Mouse (Mus musculus) layer of hippocampus, adult 8-10 months (tissue): ENCODE data around the gene Tcf12. TPM values are rescaled to one million over a fixed set of nuclear protein-coding genes. Genes with fewer than 3 reads are reported as not detected.

ENCODE experiments used
- DNase-seq, 2 experiments: peaks; one replicate each; pipeline ENCODE4 v3.0.0; 2022; ENCODE audit warnings: low spot score in 2 of 2
- total RNA-seq, 4 experiments: library from RNA; stranded (reverse); gene quantifications; 2 replicates each; pipeline ENCODE4 v1.2.4; 2022

Tcf12 gene
- total RNA-seq = 10 to 100 TPM; 54.6 to 66.6 (median 58.7) TPM

GRCm38 (mm10) chr9:72111622-72112550, at the start of gene Tcf12:
TSS of gene Tcf12 (minus strand) at chr9:72111871.
- DNase-seq = peak; percentile 67 to 80

GRCm38 (mm10) chr9:72158392-72158791, 46.7 kb upstream of the Tcf12 start:
- no peak for DNase-seq

DNA sequence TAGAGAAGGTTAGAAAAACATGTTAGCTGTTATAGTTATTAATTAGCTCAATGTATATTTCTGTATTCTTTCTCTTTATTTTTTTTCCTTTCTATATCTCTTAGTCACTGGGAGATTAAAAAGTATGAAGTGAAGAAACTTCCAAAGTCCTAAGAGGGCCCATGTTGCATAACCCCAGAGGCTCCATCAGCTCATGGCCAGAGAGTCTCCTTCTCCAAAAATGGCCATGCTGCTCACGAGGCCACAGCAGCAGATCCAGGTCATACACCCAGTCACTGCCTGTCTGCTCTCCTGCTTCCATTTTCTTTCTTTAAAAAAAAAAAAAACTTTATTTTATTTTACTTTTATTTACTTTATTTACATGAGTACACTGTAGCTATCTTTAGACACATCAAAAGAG, 45.4 kb upstream of the Tcf12 start:
- no peak for DNase-seq

DNA sequence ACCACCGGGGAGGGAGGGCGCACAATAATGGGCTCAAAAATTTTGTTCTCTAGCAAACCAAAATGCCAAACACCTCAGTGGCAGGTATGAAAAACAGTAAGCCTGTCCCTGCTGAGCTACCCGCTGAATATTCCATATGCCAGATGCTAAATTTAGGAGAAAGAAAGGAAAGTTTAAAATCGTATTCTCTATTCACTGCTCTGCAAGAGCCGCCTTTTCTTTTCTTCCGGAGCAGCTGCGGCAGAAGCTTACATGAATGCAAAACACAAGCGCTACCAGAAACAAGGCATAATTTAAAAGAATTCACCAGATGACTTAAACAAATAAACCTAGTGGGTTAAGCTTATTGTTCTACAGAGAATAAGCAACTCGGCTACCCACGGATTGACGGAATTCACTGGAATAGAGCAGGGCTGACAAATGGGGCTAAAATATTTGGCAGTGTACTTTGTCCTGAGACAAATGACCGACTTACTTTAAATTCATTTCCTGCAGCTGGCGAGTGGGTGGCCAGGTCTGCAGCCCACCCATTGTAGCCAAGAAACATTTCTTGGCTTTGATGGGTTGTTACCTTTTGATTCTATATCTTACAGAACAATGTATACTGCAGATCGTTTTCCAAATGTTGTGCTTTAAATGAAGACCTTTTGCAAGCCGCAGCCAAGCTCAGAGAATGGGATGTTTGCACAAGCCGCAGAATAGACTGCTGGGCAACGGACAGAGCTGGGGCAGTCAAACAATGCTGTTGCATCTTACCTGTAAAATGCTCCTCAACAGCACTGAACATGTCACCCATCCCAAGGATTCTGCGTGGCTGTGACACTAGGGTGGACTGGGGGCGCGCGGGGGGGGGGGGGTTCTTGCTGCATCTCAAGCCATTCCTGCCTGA, 43.8 kb upstream of the Tcf12 start:
- DNase-seq = peak in 1 of 2 experiments; percentile 6

GRCm38 (mm10) chr9:72144148-72144547, 32.5 kb upstream of the Tcf12 start:
- DNase-seq = no peak

DNA sequence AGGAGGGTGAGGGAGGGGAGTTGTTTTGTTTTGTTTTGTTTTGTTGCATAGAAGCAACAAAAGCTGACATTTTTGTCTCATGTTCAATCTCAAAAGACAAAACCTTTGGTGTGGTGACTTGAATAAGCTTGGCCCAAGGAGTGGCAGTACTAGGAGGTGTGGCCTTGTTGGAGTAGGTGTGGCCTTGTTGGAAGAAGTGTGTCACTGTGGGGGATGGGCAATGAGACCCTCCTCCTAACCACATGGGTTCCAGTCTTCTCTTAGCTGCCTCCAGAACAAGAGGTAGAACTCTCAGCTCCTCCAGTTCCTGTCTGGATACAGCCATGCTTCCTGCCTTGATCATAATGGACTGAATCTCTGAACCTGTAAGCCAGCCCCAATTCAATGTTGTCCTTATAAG, 26.2 kb upstream of the Tcf12 start:
- no peak for DNase-seq

GRCm38 (mm10) chr9:72133772-72134245, 22.1 kb upstream of the Tcf12 start:
- no peak for DNase-seq

- peak; percentile 65 to 81 for DNase-seq
Measured at GRCm38 (mm10) chr9:72133089-72133771, 21.6 kb upstream of the Tcf12 start.

DNA sequence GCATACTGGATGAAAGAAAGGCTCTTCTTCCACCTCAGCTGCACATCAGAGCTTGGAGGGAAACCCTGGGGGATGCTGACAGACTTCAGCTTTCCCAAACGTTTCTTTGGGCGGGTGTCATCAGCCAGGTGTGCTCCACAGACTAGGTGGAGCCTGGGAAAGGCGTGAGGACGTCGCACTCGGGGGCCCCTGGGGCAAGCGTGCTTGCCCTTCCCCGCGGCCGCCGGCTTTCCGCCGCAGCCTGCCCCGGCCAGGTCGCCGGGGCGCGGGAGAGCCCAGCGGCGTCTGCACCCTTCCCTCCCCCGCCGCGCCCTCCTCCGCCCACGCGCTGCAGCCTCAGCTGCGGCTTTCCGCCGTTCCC, 21.0 kb upstream of the Tcf12 start:
- no peak for DNase-seq

GRCm38 (mm10) chr9:72129884-72130283, 18.2 kb upstream of the Tcf12 start:
- DNase-seq = no peak

GRCm38 (mm10) chr9:72125442-72125841, 13.8 kb upstream of the Tcf12 start:
- no peak for DNase-seq

- DNase-seq = no peak
Measured at GRCm38 (mm10) chr9:72118490-72118889, 6.8 kb upstream of the Tcf12 start.

GRCm38 (mm10) chr9:72111004-72111621, 558 bp downstream of the Tcf12 start:
- peak; percentile 40 to 45 for DNase-seq

DNA sequence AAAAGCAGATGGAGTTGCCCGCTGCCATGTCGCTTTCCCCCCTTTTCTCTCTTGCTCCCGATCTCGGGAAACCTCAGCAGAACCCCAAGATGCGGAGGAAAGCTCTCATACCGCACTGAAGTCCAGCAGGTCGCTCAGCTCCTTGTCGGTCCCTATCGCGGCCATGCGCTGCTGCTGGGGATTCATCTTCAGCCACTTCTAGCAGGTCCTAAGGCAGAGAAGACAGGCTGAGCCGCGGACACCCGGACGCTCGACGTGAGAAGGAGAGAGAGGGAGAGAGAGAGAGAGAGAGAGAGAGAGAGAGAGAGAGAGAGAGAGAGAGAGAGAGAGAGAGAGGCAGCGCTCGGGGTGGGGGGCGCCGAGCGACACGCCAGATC, 1.1 kb downstream of the Tcf12 start:
- DNase-seq = peak; percentile 16 to 19

- no peak for DNase-seq
Measured at GRCm38 (mm10) chr9:72103471-72103870, 8.2 kb downstream of the Tcf12 start.

DNA sequence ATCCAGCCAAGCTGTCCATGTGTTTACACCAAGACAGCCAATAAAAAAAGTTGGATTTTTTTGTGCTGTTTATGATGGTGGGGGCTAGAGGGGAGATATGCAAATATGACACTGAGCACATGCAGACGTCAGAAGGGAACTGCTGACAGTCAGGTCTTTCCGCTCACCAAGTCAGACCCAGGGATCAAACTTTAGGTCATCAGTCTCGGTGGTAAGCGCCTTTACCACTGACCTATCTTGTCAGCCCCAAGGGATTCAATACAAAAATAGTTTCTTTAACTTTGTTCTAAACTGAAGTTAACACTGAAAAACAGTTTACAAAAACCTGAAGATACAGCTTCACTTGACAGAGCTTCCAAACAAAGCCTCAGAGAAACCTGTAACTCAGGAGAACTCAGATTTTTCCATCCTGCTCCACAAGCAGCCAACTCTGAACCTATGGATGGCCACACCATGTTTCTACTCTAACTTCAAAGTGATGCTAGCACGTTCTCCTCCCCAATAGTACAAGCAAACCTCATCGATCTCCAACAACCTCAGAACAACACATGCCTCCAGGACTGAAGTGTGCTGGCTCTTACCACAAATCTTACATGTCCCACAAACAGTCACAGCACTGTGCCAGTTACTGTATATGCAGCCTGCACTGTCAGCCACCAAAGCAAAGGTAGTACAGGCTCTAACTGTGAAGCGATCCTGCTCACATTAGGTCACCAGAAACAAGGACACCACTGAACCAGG, 11.6 kb downstream of the Tcf12 start:
- no peak for DNase-seq

GRCm38 (mm10) chr9:72098056-72098455, 13.6 kb downstream of the Tcf12 start:
- no peak for DNase-seq

GRCm38 (mm10) chr9:72097083-72097482, 14.6 kb downstream of the Tcf12 start:
- no peak for DNase-seq

- DNase-seq = no peak
Measured at GRCm38 (mm10) chr9:72094675-72095074, 17.0 kb downstream of the Tcf12 start.

DNA sequence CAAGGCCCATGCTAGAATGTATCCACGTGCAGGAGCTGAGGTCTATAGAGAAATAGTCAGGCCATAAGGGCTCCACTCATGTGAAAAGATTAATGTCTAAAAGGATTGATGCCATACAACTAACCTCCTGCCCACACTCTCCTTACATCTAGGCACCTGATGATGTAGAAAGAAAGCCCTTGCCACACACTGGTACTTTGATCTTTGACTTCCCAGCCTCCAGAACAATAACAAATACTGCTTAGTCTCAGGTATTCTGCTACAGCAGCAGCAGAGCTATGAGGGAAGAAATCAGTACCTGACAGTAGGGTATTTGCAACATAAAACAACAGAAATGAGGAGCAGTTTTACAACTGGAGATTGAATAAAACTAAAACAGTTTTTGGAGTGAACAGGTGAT, 19.5 kb downstream of the Tcf12 start:
- DNase-seq = no peak
